Comparison of ENCODE assay signal across 8 mouse cellular contexts in the genomic region with DNA sequence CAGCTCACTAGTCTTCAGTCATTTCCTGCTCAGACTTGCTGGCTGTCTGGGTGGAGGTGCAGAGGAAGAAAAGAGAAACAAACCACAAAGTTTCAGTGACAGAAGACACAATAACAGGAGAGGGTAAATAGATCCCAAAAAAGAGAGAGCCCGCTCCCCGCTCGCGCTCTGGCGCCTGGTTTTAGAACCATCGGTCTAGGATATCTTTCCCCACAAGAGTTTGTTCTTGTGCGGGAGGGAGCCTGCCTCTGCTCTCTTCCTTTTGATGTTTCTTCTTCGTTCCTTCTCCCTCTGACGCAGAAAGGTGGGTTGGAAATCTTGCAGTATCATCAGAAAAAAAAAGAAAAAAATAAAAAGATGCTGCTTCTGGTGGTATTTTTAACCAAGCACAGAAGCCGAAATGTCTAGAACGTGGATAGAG.
DNase-seq lines count a peak whose midpoint lies in the region; ATAC-seq and TF ChIP-seq lines count a peak whose summit lies in the region.

No protein-coding gene starts in this region.

- no peak for TF ChIP-seq CTCF in G1E (IDR thresholded peaks at IDR 0.05; ENCODE audit: low read depth, low read length)

- WGBS in kidney, embryonic 15.5 days = under 1% methylated on average over 11 of the region's 11 CpGs
- WGBS in forebrain, embryonic 14.5 days = 1% methylated on average over 11 of the region's 11 CpGs
- 4% methylated on average over 11 of the region's 11 CpGs for WGBS in limb, embryonic 14.5 days
- WGBS in neural tube, embryonic 15.5 days = under 1% methylated on average over 11 of the region's 11 CpGs

- peak overlapping the region; percentile 77 for H3K4me2 ChIP-seq in kidney, embryonic 15.5 days
- H3K4me2 ChIP-seq in forebrain, embryonic 14.5 days (ENCODE audit: low read length) = peak overlapping the region; percentile 55
- peak overlapping the region; percentile 74 for H3K4me2 ChIP-seq in limb, embryonic 14.5 days (replicated peaks; ENCODE audit: low read depth, low read length, severe bottlenecking)
- H3K4me2 ChIP-seq in neural tube, embryonic 15.5 days = peak overlapping the region; percentile 66

- H3K27me3 ChIP-seq in kidney, embryonic 15.5 days = no peaks in the 10 kb centered on the region
- no peaks in the 10 kb centered on the region for H3K27me3 ChIP-seq in G1E (ENCODE audit: insufficient read depth, low read length)
- H3K27me3 ChIP-seq in forebrain, embryonic 14.5 days (replicated peaks; ENCODE audit: control insufficient read depth, insufficient read depth, low read length) = no peaks in the 10 kb centered on the region
- peaks cover 5% of the 10 kb centered on the region; the same call in 1 of the 2 replicates for H3K27me3 ChIP-seq in limb, embryonic 14.5 days (ENCODE audit: control insufficient read depth, insufficient read depth, low read length)
- H3K27me3 ChIP-seq in neural tube, embryonic 15.5 days (replicated peaks) = no peaks in the 10 kb centered on the region

- peaks cover 58% of the 10 kb centered on the region for H3K4me1 ChIP-seq in kidney, embryonic 15.5 days
- peaks cover 64% of the 10 kb centered on the region for H3K4me1 ChIP-seq in G1E (ENCODE audit: insufficient read depth, low read depth, low read length)
- H3K4me1 ChIP-seq in forebrain, embryonic 14.5 days (ENCODE audit: control insufficient read depth, insufficient read depth, low read length) = peaks cover 41% of the 10 kb centered on the region
- H3K4me1 ChIP-seq in limb, embryonic 14.5 days (ENCODE audit: control insufficient read depth, insufficient read depth, low read length) = peaks cover 32% of the 10 kb centered on the region
- H3K4me1 ChIP-seq in neural tube, embryonic 15.5 days = peaks cover 60% of the 10 kb centered on the region

- peak overlapping the region; percentile 43 for H3K4me3 ChIP-seq in kidney, embryonic 15.5 days (replicated peaks)
- H3K4me3 ChIP-seq in G1E (ENCODE audit: low read depth, low read length) = peak overlapping the region; percentile 58; the same call in 1 of the 2 replicates
- H3K4me3 ChIP-seq in forebrain, embryonic 14.5 days (ENCODE audit: low read depth, low read length) = peak overlapping the region; percentile 20
- H3K4me3 ChIP-seq in limb, embryonic 14.5 days (replicated peaks; ENCODE audit: low read length) = peak overlapping the region; percentile 32
- peak overlapping the region; percentile 31 for H3K4me3 ChIP-seq in neural tube, embryonic 15.5 days (replicated peaks)

- ATAC-seq in kidney, embryonic 15.5 days (replicated peaks; ENCODE audit: low FRiP score) = no peak
- ATAC-seq in G1E (ENCODE audit: extremely low read depth, insufficient number of reproducible peaks, low FRiP score, poor library complexity, severe bottlenecking) = no peak
- no peak; the same call in 1 of the 2 replicates for ATAC-seq in forebrain, embryonic 14.5 days
- ATAC-seq in limb, embryonic 14.5 days (ENCODE audit: low FRiP score, low read depth) = no peak
- no peak for ATAC-seq in neural tube, embryonic 15.5 days (ENCODE audit: low FRiP score)

- H3K9me3 ChIP-seq in kidney, embryonic 15.5 days (replicated peaks) = 0 out of 2 replicates have a peak, but pooled peaks cover 4% of the 10 kb centered on the region
- peaks cover 4% of the 10 kb centered on the region for H3K9me3 ChIP-seq in G1E (replicated peaks)
- H3K9me3 ChIP-seq in forebrain, embryonic 14.5 days (replicated peaks; ENCODE audit: control insufficient read depth, low read length) = peaks cover 5% of the 10 kb centered on the region; the same call in 1 of the 2 replicates
- no peaks in the 10 kb centered on the region; the same call in 1 of the 2 replicates for H3K9me3 ChIP-seq in limb, embryonic 14.5 days (ENCODE audit: control insufficient read depth, low read length)
- no peaks in the 10 kb centered on the region for H3K9me3 ChIP-seq in neural tube, embryonic 15.5 days (replicated peaks)

- no peak for DNase-seq in kidney, postnatal 25 days
- no peak for DNase-seq in G1E (ENCODE audit: low spot score)
- DNase-seq in forebrain, embryonic 14.5 days (ENCODE audit: low spot score) = no peak
- DNase-seq in limb, embryonic 14.5 days (ENCODE audit: low spot score) = no peak
- DNase-seq in gastrocnemius, postnatal 10 days = no peak
- DNase-seq in cerebellum, adult 18-20 months = no peak

- H3K27ac ChIP-seq in kidney, embryonic 15.5 days = peak overlapping the region; percentile 91
- peak overlapping the region; percentile 92 for H3K27ac ChIP-seq in forebrain, embryonic 14.5 days (ENCODE audit: low read depth, low read length)
- H3K27ac ChIP-seq in limb, embryonic 14.5 days (replicated peaks; ENCODE audit: low read depth, low read length) = peak overlapping the region; percentile 71
- H3K27ac ChIP-seq in neural tube, embryonic 15.5 days (replicated peaks) = peak overlapping the region; percentile 85

- peak overlapping the region; percentile 14; the same call in 1 of the 2 replicates for H3K9ac ChIP-seq in kidney, embryonic 15.5 days
- H3K9ac ChIP-seq in forebrain, embryonic 14.5 days (ENCODE audit: low read length) = peak overlapping the region; percentile 58
- H3K9ac ChIP-seq in limb, embryonic 14.5 days (ENCODE audit: low read depth, low read length, severe bottlenecking) = peak overlapping the region; percentile 40
- 0 out of 2 replicates have a peak overlapping the region, but pooled peaks have one; percentile 18 for H3K9ac ChIP-seq in neural tube, embryonic 15.5 days (replicated peaks)

- H3K36me3 ChIP-seq in kidney, embryonic 15.5 days = no peaks in the 10 kb centered on the region
- no peaks in the 10 kb centered on the region for H3K36me3 ChIP-seq in G1E (replicated peaks)
- H3K36me3 ChIP-seq in forebrain, embryonic 14.5 days (ENCODE audit: control insufficient read depth, insufficient read depth, low read length) = no peaks in the 10 kb centered on the region
- H3K36me3 ChIP-seq in limb, embryonic 14.5 days (ENCODE audit: control insufficient read depth, insufficient read depth, low read length) = no peaks in the 10 kb centered on the region
- H3K36me3 ChIP-seq in neural tube, embryonic 15.5 days = no peaks in the 10 kb centered on the region

- no peak for TF ChIP-seq POLR2A in limb, embryonic 14.5 days (IDR thresholded peaks at IDR 0.05; ENCODE audit: borderline replicate concordance, extremely low read depth, insufficient read depth, insufficient read length)
